Mouse (Mus musculus): ENCODE results near the gene Creb5. TPM values are rescaled to one million over a fixed set of nuclear protein-coding genes. Genes with fewer than 3 reads are reported as not detected.

Gene Creb5
- polyA plus RNA-seq, 1 experiment from 2014 or later, result 0.20 TPM

GRCm38 (mm10) chr6:53495667-53496066, 208.6 kb downstream of the Creb5 start:
- H3K27ac ChIP-seq (ENCODE audit: low read depth), result no peak overlapping the region
- no peaks in the 10 kb centered on the region for H3K36me3 ChIP-seq (replicated peaks; ENCODE audit: insufficient read depth, low read length)
- no peak overlapping the region for H3K9ac ChIP-seq (replicated peaks)
- no peak for TF ChIP-seq EP300 (IDR thresholded peaks at IDR 0.05; ENCODE audit: low read depth)
- no peak for TF ChIP-seq CTCF (IDR thresholded peaks at IDR 0.05; ENCODE audit: low read depth)
- ATAC-seq (no peak), DNase-seq (no peak)
- no peak overlapping the region for H3K4me3 ChIP-seq (ENCODE audit: low read depth, low read length)
- H3K4me1 ChIP-seq (ENCODE audit: insufficient read depth), result no peaks in the 10 kb centered on the region
- 81% methylated on average over 5 of the region's 5 CpGs for WGBS (ENCODE audit: insufficient replicate concordance)
- H3K9me3 ChIP-seq (ENCODE audit: low read length), result peaks cover 2% of the 10 kb centered on the region; the same call in 1 of the 2 replicates
- no peaks in the 10 kb centered on the region for H3K27me3 ChIP-seq (ENCODE audit: insufficient read depth, low read length)
- no peak overlapping the region for H3K4me2 ChIP-seq (ENCODE audit: low read depth, low read length)

- 25% methylated on average over 4 of the region's 4 CpGs for WGBS (ENCODE audit: insufficient replicate concordance)
- H3K4me1 ChIP-seq (ENCODE audit: insufficient read depth), result no peaks in the 10 kb centered on the region
- H3K4me3 ChIP-seq (ENCODE audit: low read depth, low read length), result no peak overlapping the region
- no peaks in the 10 kb centered on the region for H3K27me3 ChIP-seq (ENCODE audit: insufficient read depth, low read length)
- peaks cover 2% of the 10 kb centered on the region; the same call in 1 of the 2 replicates for H3K9me3 ChIP-seq (ENCODE audit: low read length)
- ATAC-seq (peak; percentile 98), DNase-seq (peak; percentile 78)
- H3K27ac ChIP-seq (ENCODE audit: low read depth), result no peak overlapping the region
- TF ChIP-seq CTCF (IDR thresholded peaks at IDR 0.05; ENCODE audit: low read depth), result peak; percentile 11; the same call in 1 of the 2 replicates
- peak; percentile 75; the same call in 1 of the 2 replicates for TF ChIP-seq EP300 (IDR thresholded peaks at IDR 0.05; ENCODE audit: low read depth)
- no peak overlapping the region for H3K9ac ChIP-seq (replicated peaks)
- no peak overlapping the region for H3K4me2 ChIP-seq (ENCODE audit: low read depth, low read length)
- no peaks in the 10 kb centered on the region for H3K36me3 ChIP-seq (replicated peaks; ENCODE audit: insufficient read depth, low read length)
Observed at GRCm38 (mm10) chr6:53496325-53496753, 209.3 kb downstream of the Creb5 start.

- H3K4me1 ChIP-seq (ENCODE audit: insufficient read depth), result no peaks in the 10 kb centered on the region
- no peak for DNase-seq
Observed at GRCm38 (mm10) chr6:53497904-53498536, 210.9 kb downstream of the Creb5 start.

DNA sequence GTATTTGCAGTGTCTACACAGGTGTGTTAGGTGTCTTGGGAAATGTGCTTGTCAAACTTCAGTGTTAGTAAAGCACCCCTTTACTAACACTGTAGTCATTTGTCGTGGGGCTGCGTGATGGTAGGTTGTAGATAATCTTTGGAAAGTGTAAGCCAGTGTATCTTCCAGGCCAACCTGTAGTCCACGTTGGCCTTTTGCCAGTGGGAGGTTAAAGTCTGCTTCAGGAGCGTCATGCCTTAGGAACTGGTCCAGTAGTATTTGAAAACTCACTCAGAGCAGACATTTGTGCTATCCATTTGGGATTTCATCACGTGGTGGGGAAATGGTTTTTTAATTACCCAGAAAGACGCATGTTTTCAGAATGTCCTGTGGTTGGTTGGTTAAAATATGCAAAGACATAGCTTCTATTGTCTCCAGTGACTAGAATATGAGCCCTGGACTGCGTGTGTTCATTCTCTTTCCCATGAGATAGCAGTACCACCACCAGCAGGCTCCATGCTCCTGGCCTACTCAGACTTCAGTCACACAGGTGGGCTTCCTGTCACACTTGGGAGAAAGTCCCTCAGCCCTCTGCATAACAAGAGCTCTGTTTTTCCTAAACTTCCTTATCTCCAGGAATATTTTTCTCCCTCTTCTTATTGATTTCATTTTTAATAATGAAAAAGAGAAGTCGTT, 212.7 kb downstream of the Creb5 start:
- no peaks in the 10 kb centered on the region for H3K36me3 ChIP-seq (replicated peaks; ENCODE audit: insufficient read depth, low read length)
- no peak for TF ChIP-seq CTCF (IDR thresholded peaks at IDR 0.05; ENCODE audit: low read depth)
- no peak for TF ChIP-seq EP300 (IDR thresholded peaks at IDR 0.05; ENCODE audit: low read depth)
- peaks cover 2% of the 10 kb centered on the region; the same call in 1 of the 2 replicates for H3K9me3 ChIP-seq (ENCODE audit: low read length)
- WGBS (ENCODE audit: insufficient replicate concordance), result 73% methylated on average over 8 of the region's 8 CpGs
- no peak overlapping the region for H3K9ac ChIP-seq (replicated peaks)
- no peaks in the 10 kb centered on the region for H3K27me3 ChIP-seq (ENCODE audit: insufficient read depth, low read length)
- H3K4me1 ChIP-seq (ENCODE audit: insufficient read depth), result no peaks in the 10 kb centered on the region
- ATAC-seq (no peak), DNase-seq (peak; percentile 58)
- H3K4me3 ChIP-seq (ENCODE audit: low read depth, low read length), result no peak overlapping the region
- H3K27ac ChIP-seq (ENCODE audit: low read depth), result no peak overlapping the region
- no peak overlapping the region for H3K4me2 ChIP-seq (ENCODE audit: low read depth, low read length)

More at GRCm38 (mm10) chr6:53497904-53498536, 210.9 kb downstream of the Creb5 start:
- Histone ChIP-seq H3K27ac (ENCODE audit: low read depth) (no peak overlapping the region), H3K9ac (replicated peaks) (no peak overlapping the region), H3K9me3 (ENCODE audit: low read length) (peaks cover 2% of the 10 kb centered on the region; the same call in 1 of the 2 replicates), H3K4me2 (ENCODE audit: low read depth, low read length) (no peak overlapping the region), H3K4me3 (ENCODE audit: low read depth, low read length) (no peak overlapping the region), H3K27me3 (ENCODE audit: insufficient read depth, low read length) (no peaks in the 10 kb centered on the region), H3K36me3 (replicated peaks; ENCODE audit: insufficient read depth, low read length) (no peaks in the 10 kb centered on the region)
- 80% methylated on average over 10 of the region's 10 CpGs for WGBS (ENCODE audit: insufficient replicate concordance)
- TF ChIP-seq EP300 (IDR thresholded peaks at IDR 0.05; ENCODE audit: low read depth) (no peak), CTCF (IDR thresholded peaks at IDR 0.05; ENCODE audit: low read depth) (no peak)
- ATAC-seq, result no peak

DNA sequence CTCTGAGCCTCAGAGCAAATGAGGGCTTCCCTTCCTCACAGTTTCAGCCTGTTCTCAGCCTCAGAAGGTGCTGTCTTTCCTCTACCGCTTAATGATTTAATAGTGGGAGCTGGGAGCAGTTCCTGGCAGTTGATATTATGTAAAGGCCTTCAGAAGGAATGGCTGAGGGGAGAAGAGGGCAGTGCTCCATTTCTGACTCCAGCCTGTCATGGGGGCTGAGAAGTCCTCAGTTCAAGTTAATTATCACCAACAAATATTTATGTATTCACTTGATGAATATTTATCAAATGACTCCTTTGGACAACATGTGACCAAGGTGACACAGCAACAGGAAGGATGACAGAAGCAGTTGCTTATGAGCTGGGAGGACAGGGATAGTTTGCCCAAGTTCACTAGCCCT, 214.2 kb downstream of the Creb5 start:
- WGBS (ENCODE audit: insufficient replicate concordance), result 63% methylated on average over 1 of the region's 1 CpGs
- ATAC-seq, result no peak
- TF ChIP-seq EP300 (IDR thresholded peaks at IDR 0.05; ENCODE audit: low read depth) (no peak), CTCF (IDR thresholded peaks at IDR 0.05; ENCODE audit: low read depth) (no peak)

DNA sequence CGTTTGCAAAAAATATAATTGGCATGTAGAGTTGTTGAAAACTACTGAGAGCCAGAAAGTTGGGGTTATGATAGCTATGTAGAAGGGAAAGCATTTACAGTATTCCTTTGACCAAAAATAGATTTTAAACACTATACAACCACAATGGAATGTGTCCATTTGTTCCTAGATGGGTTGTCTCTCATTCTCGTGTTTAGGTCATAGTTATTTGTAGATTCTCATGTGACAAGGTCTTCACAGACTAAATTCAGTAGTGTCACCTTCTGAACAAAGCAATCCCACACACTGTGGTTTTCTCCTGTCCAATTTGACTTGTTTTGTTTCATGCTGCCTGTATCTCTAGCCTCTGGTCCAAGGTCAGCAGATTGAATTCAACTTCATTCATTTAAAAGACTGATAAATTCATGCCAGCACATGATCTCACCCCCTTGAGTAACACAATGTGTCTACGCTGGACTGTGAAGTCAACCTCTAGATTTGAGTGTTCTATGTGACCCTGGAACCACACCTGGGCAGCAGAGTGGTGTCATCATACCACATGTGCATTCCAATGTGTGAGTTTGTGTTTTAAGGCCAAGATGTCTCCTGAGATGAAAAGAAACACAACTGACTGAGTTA, 220.0 kb downstream of the Creb5 start:
- 64% methylated on average over 3 of the region's 3 CpGs for WGBS (ENCODE audit: insufficient replicate concordance)
- no peak overlapping the region for H3K4me3 ChIP-seq (ENCODE audit: low read depth, low read length)
- no peak for ATAC-seq
- no peaks in the 10 kb centered on the region for H3K4me1 ChIP-seq (ENCODE audit: insufficient read depth)
- no peaks in the 10 kb centered on the region for H3K9me3 ChIP-seq (ENCODE audit: low read length)
- DNase-seq, result no peak
- TF ChIP-seq EP300 (IDR thresholded peaks at IDR 0.05; ENCODE audit: low read depth) (no peak), CTCF (IDR thresholded peaks at IDR 0.05; ENCODE audit: low read depth) (no peak)
- no peaks in the 10 kb centered on the region for H3K27me3 ChIP-seq (ENCODE audit: insufficient read depth, low read length)
- H3K9ac ChIP-seq (replicated peaks), result no peak overlapping the region
- no peak overlapping the region for H3K4me2 ChIP-seq (ENCODE audit: low read depth, low read length)
- no peak overlapping the region for H3K27ac ChIP-seq (ENCODE audit: low read depth)
- no peaks in the 10 kb centered on the region for H3K36me3 ChIP-seq (replicated peaks; ENCODE audit: insufficient read depth, low read length)

More for the DNA sequence above, 214.2 kb downstream of the Creb5 start:
- Histone ChIP-seq H3K27me3 (ENCODE audit: insufficient read depth, low read length) (no peaks in the 10 kb centered on the region), H3K4me2 (ENCODE audit: low read depth, low read length) (no peak overlapping the region), H3K4me1 (ENCODE audit: insufficient read depth) (no peaks in the 10 kb centered on the region), H3K9me3 (ENCODE audit: low read length) (peaks cover 2% of the 10 kb centered on the region; the same call in 1 of the 2 replicates), H3K36me3 (replicated peaks; ENCODE audit: insufficient read depth, low read length) (no peaks in the 10 kb centered on the region), H3K4me3 (ENCODE audit: low read depth, low read length) (no peak overlapping the region), H3K27ac (ENCODE audit: low read depth) (no peak overlapping the region), H3K9ac (replicated peaks) (no peak overlapping the region)
- DNase-seq, result no peak
